Mouse (Mus musculus) c-Kit-positive CD71-negative TER-119-negative erythroid progenitor cells, embryonic 14.5 days (primary cell): Measurements from ENCODE around the gene Sms.

Experiments used
- DNase-seq: peaks from one replicate; pipeline ENCODE4 v3.0.0-alpha.2; 2013; ENCODE audit warnings: low read depth

The Sms gene

GRCm38 (mm10) chrX:157491944-157492726 is at the start of gene Sms:
Gene Sms (minus strand): TSS chrX:157492287.
- peak; percentile 40 for DNase-seq

- DNase-seq = no peak
These were observed 14.3 kb upstream of the Sms start for GRCm38 (mm10) chrX:157506400-157506799.

DNA sequence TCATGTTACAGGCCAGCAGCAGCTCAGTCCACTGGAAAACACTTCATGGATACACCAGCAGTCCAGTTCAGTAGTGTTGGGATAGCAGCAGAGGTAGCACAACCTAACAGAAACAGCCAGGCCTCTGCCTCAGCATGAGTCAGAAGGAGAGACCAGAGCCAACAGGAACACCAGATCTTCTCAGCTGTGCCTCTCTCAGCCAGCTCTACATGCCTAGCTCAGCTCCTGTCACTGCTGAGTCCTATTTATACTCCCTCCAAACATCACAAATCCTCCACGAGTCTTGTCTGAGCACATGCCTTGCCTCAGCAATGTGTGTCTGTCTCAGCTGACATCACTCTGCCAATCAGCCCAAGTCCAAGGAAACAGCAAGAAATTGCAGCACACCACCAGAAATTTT is 12.4 kb upstream of the Sms start:
- DNase-seq = no peak

- no peak for DNase-seq
These were observed 9.8 kb upstream of the Sms start for GRCm38 (mm10) chrX:157501871-157502270.

GRCm38 (mm10) chrX:157500004-157500403 is 7.9 kb upstream of the Sms start:
- DNase-seq = no peak

- DNase-seq = no peak
These were observed 1.1 kb upstream of the Sms start for GRCm38 (mm10) chrX:157493159-157493558.

DNA sequence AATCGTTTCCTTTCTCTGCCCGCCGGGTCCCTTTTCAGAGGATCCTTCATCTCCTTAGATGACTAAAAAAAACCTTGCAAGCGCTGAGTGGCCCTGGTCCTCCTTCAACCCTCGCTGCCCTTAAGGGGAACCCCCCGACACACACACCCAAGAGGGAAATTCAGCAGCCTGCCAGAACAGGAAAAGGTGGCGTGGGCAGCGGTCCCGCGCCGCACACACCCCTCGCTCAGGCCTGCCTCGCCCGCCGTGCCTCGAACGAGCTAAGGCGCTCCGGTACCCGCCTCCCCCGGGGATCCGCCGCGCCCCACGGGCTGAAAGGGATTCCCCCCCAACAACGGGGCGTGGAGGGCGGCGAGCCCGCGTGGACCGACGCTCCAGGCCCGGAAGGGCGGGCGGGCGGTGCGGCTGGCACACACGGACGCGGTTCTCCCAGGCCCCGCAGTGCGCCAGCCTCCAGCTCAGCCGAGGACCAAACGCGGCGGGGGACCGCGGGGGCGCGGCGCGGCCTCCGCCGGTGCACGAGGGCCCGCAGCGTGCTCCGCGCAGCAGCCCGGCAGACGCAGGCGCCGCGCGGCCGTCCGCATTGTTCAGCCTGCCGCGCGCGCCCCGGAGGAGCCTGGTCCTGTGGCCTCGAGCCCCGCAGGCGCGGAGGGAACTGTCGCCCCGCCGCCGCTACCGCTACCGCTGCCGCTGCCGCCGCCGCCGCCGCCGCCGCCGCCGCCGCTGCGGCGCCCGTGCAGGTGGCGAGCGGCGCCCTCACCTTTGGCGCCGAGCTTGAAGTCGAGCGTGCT is 747 bp downstream of the Sms start:
- no peak for DNase-seq

- DNase-seq = no peak
These were observed 1.3 kb downstream of the Sms start for GRCm38 (mm10) chrX:157490769-157491144.

GRCm38 (mm10) chrX:157489871-157490721 is 2.0 kb downstream of the Sms start:
- no peak for DNase-seq

- no peak for DNase-seq
These were observed 3.3 kb downstream of the Sms start for GRCm38 (mm10) chrX:157488831-157489230.

DNA sequence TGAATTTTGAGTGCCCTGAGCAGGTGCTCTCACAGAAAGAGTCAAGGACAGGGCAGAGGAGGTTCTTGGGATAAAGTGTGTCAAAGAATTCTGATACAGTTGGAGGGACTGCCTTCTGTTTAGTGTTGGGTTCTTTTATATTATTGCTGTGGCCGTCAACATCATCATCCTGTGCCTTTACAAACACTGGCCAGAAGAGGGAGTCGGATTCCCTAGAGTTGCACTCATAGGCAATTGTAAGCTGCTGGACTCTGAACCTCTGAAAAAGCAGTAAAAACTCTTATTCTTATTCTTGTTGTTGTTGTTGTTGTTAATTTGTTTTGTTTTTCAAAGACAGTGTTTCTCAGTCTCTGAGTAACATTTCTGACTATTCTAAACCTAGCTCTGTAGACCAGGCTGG is 5.3 kb downstream of the Sms start:
- DNase-seq = no peak

DNA sequence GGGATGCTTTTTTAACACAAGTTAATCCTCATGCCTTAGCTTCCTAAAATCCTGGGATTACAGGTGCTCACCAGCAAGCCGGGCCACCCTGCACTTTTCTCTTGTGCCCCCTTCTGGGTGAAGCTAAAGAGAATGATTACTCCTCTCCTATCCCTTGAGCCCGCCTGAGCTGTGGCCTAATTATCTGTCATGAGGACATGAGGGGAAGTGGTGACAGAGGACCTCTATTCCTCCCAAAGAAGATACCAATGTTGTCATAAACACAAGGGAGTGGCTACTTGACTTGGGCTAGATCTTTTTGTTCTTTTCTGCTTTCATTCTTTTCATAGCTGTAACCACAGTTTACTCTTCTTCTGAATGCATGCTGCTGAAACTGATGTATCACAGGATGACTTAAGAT is 9.2 kb downstream of the Sms start:
- no peak for DNase-seq

DNA sequence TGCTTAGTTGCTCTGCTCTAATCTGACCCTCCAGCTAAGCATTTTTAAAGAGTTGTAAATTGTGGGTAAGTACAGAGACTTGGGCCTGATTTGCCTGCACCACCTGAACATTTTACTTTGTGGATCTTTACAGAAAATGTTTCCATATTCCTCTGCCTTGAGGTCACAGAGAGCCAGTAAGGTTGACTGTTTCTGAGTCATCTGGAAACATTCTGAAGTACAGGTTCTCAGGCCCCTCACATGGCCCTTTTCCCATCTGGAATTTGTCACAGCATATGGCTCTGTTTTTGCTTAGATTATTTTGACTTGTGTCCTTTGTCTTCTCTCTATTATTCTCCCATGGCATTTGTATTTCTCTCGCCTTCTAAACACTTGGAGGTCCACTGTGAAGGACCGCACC is 10.2 kb downstream of the Sms start:
- DNase-seq = no peak

GRCm38 (mm10) chrX:157477328-157477727 is 14.8 kb downstream of the Sms start:
- no peak for DNase-seq

DNA sequence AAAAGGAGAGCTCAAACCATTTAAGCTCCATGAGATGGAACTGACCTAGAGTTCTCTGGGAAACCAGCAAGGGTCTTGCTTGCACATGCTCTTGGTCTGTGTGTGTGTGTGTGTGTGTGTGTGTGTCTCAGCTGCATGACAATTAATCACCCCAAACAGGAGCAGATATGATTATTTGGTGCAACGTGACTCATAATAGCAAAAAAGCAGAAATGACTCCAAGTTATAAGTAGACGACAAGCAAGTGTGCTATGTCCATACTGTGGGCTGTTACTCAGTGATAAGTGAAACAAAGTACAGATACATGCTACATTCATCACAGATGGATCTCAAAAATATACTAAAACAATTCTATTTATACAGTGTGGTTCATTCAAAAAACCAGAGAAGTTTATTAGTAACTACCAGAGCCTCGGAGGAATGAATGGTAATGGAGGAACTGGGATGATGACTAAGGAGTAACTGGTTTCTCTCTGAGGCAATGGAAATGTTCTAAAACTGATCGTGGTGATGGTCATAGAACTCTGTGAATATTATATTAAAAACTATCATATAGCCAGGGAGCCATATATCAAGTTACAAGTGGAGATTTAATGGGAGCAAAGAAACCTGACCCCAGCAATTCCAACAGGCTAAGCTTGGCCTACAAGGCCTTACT is 15.8 kb downstream of the Sms start:
- no peak for DNase-seq

DNA sequence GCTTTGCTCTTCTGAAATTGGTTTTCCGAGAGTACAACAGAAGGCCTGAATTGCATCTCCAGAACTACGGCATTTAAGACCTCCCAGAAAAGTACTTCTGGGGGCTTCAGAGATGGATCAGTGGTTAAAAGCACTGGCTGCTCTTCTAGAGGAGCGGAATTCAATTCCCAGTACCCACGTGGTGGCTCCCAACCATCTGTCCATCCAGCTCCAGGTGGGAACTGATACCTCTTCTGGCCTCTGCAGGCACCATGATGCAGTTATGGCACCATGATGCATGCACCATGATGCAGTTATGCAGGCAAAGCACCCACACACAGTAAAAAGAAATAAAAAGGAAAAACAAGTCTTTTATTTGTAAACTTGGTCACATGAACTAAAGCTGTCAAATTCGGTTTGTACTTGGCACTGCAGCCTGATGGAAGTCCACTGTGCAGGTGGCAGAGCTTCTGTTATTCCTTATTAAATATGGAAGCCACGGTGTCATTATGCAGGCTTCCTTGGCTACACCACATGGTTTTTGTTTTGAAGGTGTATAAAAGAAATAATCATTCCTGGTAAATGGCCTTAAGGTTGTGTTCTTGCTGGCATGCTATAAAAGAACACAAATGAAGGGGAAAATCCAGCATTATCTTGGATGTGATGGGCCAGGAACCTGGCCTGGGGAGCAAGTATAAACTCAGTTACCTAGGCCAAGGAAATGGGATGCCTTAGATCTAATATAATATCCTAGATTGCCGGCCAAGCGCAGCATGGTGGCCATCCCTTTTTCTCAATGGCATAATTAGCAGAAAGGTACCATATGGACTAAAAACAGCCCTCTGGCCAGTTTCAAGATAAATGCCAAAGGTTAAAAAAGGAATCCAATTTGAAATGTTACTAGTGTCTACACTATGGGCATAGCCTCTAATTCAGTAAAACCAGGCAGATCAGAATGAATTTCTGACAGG is 20.1 kb downstream of the Sms start:
- no peak for DNase-seq

DNA sequence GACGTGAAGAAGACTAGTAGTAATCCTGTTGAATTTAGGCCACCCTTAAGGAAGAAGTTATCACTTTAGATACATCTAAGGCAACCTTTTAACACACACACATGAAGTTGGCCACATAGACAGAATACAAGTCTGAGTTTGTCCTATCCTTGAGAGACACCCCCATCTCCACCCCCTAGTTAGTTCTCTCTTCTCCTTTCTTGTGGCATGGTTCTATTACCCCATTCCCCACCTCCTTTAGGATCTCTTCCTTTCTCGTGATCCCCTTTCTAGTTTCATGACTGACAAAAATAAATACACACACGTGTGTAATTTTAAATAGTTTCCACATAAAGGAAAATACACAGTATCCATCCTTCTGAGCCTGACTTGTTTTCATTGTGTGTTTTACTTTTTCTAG is 23.3 kb downstream of the Sms start:
- DNase-seq = no peak

DNA sequence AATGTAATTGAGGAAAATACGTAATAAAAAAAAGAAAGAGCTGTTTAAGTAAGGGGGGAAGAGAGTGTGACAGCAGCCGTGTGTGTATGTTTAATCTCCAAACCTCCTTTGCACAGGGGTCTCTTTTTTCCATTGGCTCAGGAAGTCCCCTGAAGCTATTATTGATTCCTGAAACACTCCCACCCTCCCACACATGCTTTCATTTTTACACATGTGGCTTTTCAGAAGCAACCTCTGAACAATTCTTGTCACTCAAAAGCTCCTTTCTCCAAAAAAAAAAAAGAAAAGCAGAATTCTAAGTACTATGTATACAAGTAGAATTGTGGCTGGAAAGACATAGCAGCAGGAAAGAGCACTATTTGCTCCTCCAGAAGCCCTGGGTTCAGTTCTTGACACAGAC is 24.0 kb downstream of the Sms start:
- no peak for DNase-seq

- no peak for DNase-seq
These were observed 26.1 kb downstream of the Sms start for GRCm38 (mm10) chrX:157465949-157466348.

DNA sequence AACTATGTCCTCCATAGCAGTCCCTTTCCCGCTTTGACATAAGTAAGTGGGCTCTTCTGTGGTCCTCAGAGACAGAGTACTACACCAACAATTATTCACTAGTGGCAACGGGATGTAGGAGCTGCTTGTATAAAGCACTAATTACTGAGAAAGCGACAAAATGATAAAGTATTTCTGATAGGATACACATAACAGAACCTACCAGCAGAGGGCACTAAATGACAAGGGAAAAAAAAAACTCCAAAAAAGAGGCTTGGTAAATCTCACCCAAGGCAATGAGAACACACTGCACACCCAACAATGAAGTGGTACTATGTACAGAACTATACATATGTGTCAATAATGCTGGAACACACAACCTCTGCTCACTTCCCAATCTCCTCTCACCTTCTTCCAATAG is 29.4 kb downstream of the Sms start:
- peak; percentile 8 for DNase-seq

DNA sequence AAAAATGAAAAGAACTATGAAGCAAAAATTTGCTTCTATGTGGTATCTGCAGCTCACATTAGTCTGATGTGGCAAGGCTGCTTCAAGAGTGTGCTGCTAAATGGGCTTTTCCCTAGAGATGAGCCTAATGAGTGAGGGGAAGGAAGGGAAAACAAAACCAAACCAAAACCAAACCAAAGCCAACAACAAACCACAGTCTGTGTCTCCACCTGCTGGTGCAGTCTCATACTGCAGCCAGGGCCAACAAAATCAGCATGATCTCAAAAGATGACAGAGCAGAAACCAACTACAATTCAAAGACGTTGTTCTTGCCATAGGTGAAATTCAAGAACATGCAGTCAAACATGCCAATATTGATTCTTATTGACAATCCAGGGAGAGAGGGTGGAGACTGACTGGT is 37.7 kb downstream of the Sms start:
- DNase-seq = peak; percentile 35
